Mouse (Mus musculus) limb, embryonic 14.5 days (tissue): Measurements from ENCODE around the gene Kcnab3. TPM values are rescaled to one million over a fixed set of nuclear protein-coding genes. Genes with fewer than 3 reads are reported as not detected.

Source experiments
- ATAC-seq: fragments of 200-750 bp; cut with Nextera tagmentation; 2 replicates; pipeline ENCODE4 v1.8.0; 2017; ENCODE audit warnings: low read depth, moderate number of reproducible peaks, moderate TSS enrichment; ENCODE audit not compliant: low FRiP score
- DNase-seq: peaks from one replicate; pipeline ENCODE4 v3.0.0-alpha.2; 2015; ENCODE audit warnings: low spot score
- H3K27ac ChIP-seq: fragments of 300-500 bp; sonication (generic); replicated peaks from 2 replicates; pipeline ENCODE4 v1.5.1; 2014; ENCODE audit warnings: low read depth, mild to moderate bottlenecking, low read length, moderate library complexity, mixed read lengths
- H3K27me3 ChIP-seq: fragments of 300-500 bp; sonication (generic); 2 replicates; pipeline ENCODE4 v1.6.1; 2014; ENCODE audit warnings: low read length, mixed read lengths; ENCODE audit not compliant: control insufficient read depth, insufficient read depth
- H3K36me3 ChIP-seq: fragments of 300-500 bp; sonication (generic); 2 replicates; pipeline ENCODE4 v1.6.1; 2014; ENCODE audit warnings: mild to moderate bottlenecking, low read length, moderate library complexity, mixed read lengths; ENCODE audit not compliant: control insufficient read depth, insufficient read depth
- H3K4me1 ChIP-seq: fragments of 300-500 bp; sonication (generic); 2 replicates; pipeline ENCODE4 v1.6.1; 2014; ENCODE audit warnings: antibody characterized with exemption, low read length, mixed read lengths; ENCODE audit not compliant: control insufficient read depth, insufficient read depth
- H3K4me2 ChIP-seq: fragments of 300-500 bp; sonication (generic); replicated peaks from 2 replicates; pipeline ENCODE4 v1.6.1; 2014; ENCODE audit warnings: low read depth, mild to moderate bottlenecking, low read length, moderate library complexity; ENCODE audit not compliant: severe bottlenecking
- H3K4me3 ChIP-seq: fragments of 300-500 bp; sonication (generic); replicated peaks from 2 replicates; pipeline ENCODE4 v1.5.1; 2014; ENCODE audit warnings: low read length
- H3K9ac ChIP-seq: fragments of 300-500 bp; sonication (generic); 2 replicates; pipeline ENCODE4 v1.6.1; 2014; ENCODE audit warnings: mild to moderate bottlenecking, low read depth, low read length, moderate library complexity; ENCODE audit not compliant: severe bottlenecking
- H3K9me3 ChIP-seq: fragments of 300-500 bp; sonication (generic); 2 replicates; pipeline ENCODE4 v1.6.1; 2016; ENCODE audit warnings: low read length; ENCODE audit not compliant: control insufficient read depth
- POLR2A ChIP-seq: fragments of 200-500 bp; IDR thresholded peaks from 2 replicates; pipeline ENCODE4 v1.8.0; 2012; ENCODE audit warnings: inconsistent platforms, mild to moderate bottlenecking, moderate library complexity, borderline replicate concordance; ENCODE audit not compliant: insufficient read depth, insufficient read length; ENCODE audit errors: extremely low read depth
- WGBS: fragments of 180-500 bp; shearing (Covaris S2); extraction: QIAGEN DNeasy Blood & Tissue Kit; methylation state at CpG from one replicate; pipeline ENCODE4 v1.1.7; 2014; 5-methylcytosine and 5-hydroxymethylcytosine counted together
- polyA plus RNA-seq, 2 experiments: library from polyadenylated mRNA; depleted of rRNA in 1 of 2; stranded (reverse) in 1 of 2; unstranded in 1 of 2; fragments of >200 nt; fragmentation: Nextera tagmentation in 1 of 2; extraction: Ambion mirVana in 1 of 2; gene quantifications; 2 replicates each; pipeline versions ENCODE4 v1.2.1 to v1.2.3; 2012 to 2014

Kcnab3 gene
- polyA plus RNA-seq, 2 experiments = 2.2 to 4.1 TPM

DNA sequence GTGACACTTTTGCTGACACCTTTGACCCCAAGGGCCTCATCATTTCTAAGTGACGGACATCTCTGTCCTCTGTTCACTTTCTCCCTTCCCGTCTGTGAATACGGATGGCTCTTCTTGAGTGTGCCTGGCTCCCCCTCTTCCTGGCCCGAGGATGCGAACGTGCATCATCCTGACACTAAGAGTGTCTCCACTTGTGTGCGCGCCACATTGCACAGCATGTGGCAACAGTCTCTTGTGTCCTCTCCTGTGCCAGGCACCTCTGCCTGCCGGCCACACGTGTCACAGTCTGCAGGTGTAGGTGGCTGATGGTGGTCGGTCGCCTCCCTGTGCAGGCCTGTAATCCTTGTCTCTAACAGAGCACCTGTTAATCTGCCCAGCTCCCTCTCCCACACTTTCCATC lies 45.5 kb downstream of the Kcnab3 start:
- TF ChIP-seq POLR2A = no peak
- Histone ChIP-seq H3K4me1 (peaks cover 21% of the 10 kb centered on the region), H3K4me3 (no peak overlapping the region), H3K27ac (0 out of 2 replicates have a peak overlapping the region, but pooled peaks have one; percentile 70), H3K27me3 (no peaks in the 10 kb centered on the region), H3K4me2 (no peak overlapping the region), H3K36me3 (peaks cover 23% of the 10 kb centered on the region), H3K9me3 (no peaks in the 10 kb centered on the region), H3K9ac (no peak overlapping the region)
- ATAC-seq (no peak), DNase-seq (no peak)
- WGBS = 55% methylated on average over 12 of the region's 12 CpGs

DNA sequence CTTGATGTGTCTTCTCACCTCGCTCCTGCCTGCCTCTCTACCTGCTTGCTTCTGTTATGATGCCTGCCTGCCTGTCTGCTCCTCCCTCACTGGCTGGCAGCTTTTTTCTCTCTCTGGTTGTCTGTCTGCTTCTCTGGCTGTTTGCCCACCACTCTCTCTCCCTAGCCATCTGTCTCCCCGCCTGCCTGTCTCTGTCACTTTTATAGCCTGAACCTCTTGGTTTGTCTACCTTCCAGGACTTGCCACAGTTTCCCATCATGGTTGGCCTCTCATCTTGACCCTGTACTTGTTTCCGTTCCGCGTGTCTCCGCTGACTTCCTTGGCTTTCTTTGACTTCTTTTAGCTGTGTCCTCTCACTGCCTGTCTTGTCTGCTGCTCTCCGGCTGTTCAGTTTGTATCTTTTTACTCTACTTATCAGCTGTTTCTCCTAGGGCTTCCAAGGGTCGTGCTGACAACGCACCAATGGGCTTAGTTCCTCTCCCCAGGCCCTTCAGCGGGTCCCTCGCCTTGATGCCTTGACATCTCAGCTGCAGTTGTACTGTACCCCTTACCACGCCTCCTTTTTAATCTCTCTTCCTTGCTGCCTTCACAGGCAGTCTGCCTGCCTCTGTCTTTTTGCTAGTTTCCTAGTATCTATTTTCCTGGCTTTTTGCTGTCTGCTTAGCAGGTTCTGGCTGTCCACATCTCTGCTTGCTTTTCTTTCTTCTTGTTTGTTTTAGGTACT lies 46.2 kb downstream of the Kcnab3 start:
- ATAC-seq = no peak
- peaks cover 21% of the 10 kb centered on the region for H3K4me1 ChIP-seq
- no peak overlapping the region for H3K4me2 ChIP-seq
- H3K27me3 ChIP-seq = no peaks in the 10 kb centered on the region
- no peaks in the 10 kb centered on the region for H3K9me3 ChIP-seq
- H3K27ac ChIP-seq = 0 out of 2 replicates have a peak overlapping the region, but pooled peaks have one; percentile 43
- H3K9ac ChIP-seq = no peak overlapping the region
- no peak for DNase-seq
- WGBS = 61% methylated on average over 12 of the region's 12 CpGs
- H3K36me3 ChIP-seq = peaks cover 26% of the 10 kb centered on the region
- no peak for TF ChIP-seq POLR2A
- H3K4me3 ChIP-seq = no peak overlapping the region

DNA sequence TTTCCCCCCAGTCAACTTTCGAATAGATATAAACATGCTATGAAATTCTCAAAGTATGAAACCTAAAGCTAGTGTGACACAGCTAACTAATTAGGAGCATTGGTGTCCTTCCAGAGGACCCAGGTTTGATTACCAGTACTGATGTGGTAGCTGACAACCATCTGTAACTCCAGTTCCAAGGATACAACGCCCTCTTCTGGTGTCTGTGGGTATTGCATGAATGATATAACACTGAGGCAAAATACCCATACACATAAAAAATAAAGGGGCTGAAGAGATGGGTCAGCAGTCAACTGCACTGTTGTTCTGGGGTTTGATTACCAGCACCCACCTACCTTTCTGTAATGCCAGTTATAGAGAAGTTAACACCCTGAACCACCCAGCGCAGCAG lies 46.7 kb downstream of the Kcnab3 start:
- 0 out of 2 replicates have a peak overlapping the region, but pooled peaks have one; percentile 38 for H3K27ac ChIP-seq
- ATAC-seq (no peak), DNase-seq (no peak)

DNA sequence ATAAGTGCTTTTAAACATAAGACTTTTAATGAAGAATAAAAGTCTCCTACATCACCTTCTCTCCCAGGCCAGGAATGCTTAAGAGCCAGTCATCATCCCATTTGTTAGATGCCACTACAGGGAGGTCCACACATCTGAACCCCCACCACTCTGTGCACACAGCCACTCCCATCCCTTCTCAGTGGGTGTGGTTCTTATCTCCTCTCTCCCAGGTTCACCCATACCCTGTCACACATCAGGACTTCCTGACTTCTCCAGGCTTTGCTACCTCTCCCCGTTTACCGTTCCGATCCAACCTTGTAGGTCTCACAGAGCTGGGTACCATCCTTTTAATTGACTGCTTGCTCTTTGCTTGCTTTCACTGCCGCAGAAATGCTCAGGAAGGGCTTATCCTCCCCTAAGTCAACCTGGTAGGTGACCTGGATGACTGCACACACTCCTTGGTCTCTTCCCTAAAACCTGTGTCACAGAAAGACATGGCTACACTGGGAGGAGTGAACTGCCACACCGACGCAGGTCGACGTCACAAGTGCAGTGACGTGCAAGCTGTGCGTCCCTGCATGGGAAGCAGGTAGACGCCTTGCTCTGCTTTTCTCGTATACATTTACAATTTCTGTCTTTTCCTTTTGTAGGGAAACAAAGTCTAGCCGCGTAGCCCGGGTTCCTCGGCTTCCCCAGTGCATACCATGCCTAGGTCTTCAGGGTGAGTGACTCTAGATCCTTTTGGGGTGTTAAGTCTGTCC lies 47.3 kb downstream of the Kcnab3 start:
- no peak for TF ChIP-seq POLR2A
- 92% methylated on average over 16 of the region's 16 CpGs for WGBS
- Histone ChIP-seq H3K4me2 (no peak overlapping the region), H3K27me3 (no peaks in the 10 kb centered on the region), H3K36me3 (peaks cover 34% of the 10 kb centered on the region), H3K4me1 (peaks cover 21% of the 10 kb centered on the region), H3K4me3 (no peak overlapping the region), H3K9ac (no peak overlapping the region), H3K9me3 (no peaks in the 10 kb centered on the region), H3K27ac (no peak overlapping the region)
- no peak for DNase-seq
- ATAC-seq = no peak

More for the DNA sequence above, 46.7 kb downstream of the Kcnab3 start:
- Histone ChIP-seq H3K4me2 (no peak overlapping the region), H3K27me3 (no peaks in the 10 kb centered on the region), H3K36me3 (peaks cover 31% of the 10 kb centered on the region), H3K4me1 (peaks cover 21% of the 10 kb centered on the region), H3K4me3 (no peak overlapping the region), H3K9ac (no peak overlapping the region), H3K9me3 (no peaks in the 10 kb centered on the region)
- WGBS = 65% methylated on average over 3 of the region's 3 CpGs
- no peak for TF ChIP-seq POLR2A

DNA sequence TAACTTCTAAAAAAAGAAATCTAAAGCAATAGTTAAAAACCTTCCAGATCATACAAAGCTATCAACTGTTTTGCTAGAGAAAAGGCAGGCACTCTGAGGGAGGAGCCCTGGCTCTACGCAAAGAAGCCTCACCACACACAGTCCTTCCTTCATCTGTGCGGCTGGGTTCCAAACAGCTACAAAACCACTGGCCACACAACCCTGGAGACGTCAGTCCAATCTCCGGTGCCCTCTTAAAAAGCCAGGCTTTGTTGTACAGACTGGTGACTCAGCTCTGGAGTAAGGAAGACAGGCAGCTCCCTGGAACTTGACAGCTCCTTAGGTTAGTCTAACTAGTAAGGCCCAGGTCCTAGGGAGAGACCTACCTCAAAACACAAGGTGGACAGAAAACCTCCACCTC lies 49.6 kb downstream of the Kcnab3 start:
- ATAC-seq (no peak), DNase-seq (no peak)
- H3K4me3 ChIP-seq = no peak overlapping the region
- 89% methylated on average over 4 of the region's 4 CpGs for WGBS
- no peak for TF ChIP-seq POLR2A
- no peak overlapping the region for H3K4me2 ChIP-seq
- no peaks in the 10 kb centered on the region for H3K9me3 ChIP-seq
- no peak overlapping the region for H3K9ac ChIP-seq
- H3K4me1 ChIP-seq = peaks cover 18% of the 10 kb centered on the region
- no peaks in the 10 kb centered on the region for H3K27me3 ChIP-seq
- peaks cover 37% of the 10 kb centered on the region for H3K36me3 ChIP-seq
- H3K27ac ChIP-seq = no peak overlapping the region
